Mouse (Mus musculus) liver, postnatal 0 days (tissue): ENCODE data around the gene Fam169b. TPM values are rescaled to one million over a fixed set of nuclear protein-coding genes. Genes with fewer than 3 reads are reported as not detected.

Source experiments
- ATAC-seq: fragments of 200-750 bp; cut with Nextera tagmentation; 2 replicates; pipeline ENCODE4 v1.8.0; 2017; ENCODE audit warnings: mild to moderate bottlenecking, moderate library complexity
- DNase-seq: peaks from one replicate; pipeline ENCODE4 v3.0.0-alpha.2; 2016
- H3K27ac ChIP-seq: fragments of 300-500 bp; sonication (generic); 2 replicates; pipeline ENCODE4 v1.5.1; 2014; ENCODE audit warnings: antibody characterized with exemption, moderate library complexity, mild to moderate bottlenecking, low read depth
- H3K27me3 ChIP-seq: fragments of 300-500 bp; sonication (generic); 2 replicates; pipeline ENCODE4 v1.6.1; 2014; ENCODE audit warnings: low read length, control low read depth, mixed read lengths; ENCODE audit not compliant: insufficient read depth
- H3K36me3 ChIP-seq: fragments of 300-500 bp; sonication (generic); replicated peaks from 2 replicates; pipeline ENCODE4 v1.6.1; 2014; ENCODE audit warnings: mild to moderate bottlenecking, control low read depth, low read length, moderate library complexity, mixed read lengths; ENCODE audit not compliant: insufficient read depth
- H3K4me1 ChIP-seq: fragments of 300-500 bp; sonication (generic); 2 replicates; pipeline ENCODE4 v1.6.1; 2014; ENCODE audit warnings: antibody characterized with exemption, mild to moderate bottlenecking, control low read depth; ENCODE audit not compliant: insufficient read depth
- H3K4me2 ChIP-seq: fragments of 300-500 bp; sonication (generic); 2 replicates; pipeline ENCODE4 v1.6.1; 2014; ENCODE audit warnings: low read depth, mild to moderate bottlenecking, low read length, moderate library complexity, mixed read lengths
- H3K4me3 ChIP-seq: fragments of 300-500 bp; sonication (generic); 2 replicates; pipeline ENCODE4 v1.5.1; 2014; ENCODE audit warnings: low read depth, low read length
- H3K9ac ChIP-seq: fragments of 300-500 bp; sonication (generic); replicated peaks from 2 replicates; pipeline ENCODE4 v1.6.1; 2014; ENCODE audit warnings: mild to moderate bottlenecking, moderate library complexity
- H3K9me3 ChIP-seq: fragments of 300-500 bp; sonication (generic); 2 replicates; pipeline ENCODE4 v1.6.1; 2016; ENCODE audit warnings: mild to moderate bottlenecking, control low read depth, low read length, mixed read lengths
- CTCF ChIP-seq: sonication (generic); IDR thresholded peaks from 2 replicates; pipeline ENCODE4 v1.5.1; 2016; ENCODE audit warnings: antibody characterized with exemption, low read depth
- EP300 ChIP-seq: IDR thresholded peaks from 2 replicates; pipeline ENCODE4 v1.6.1; 2016; ENCODE audit warnings: antibody characterized with exemption, low read depth, mild to moderate bottlenecking
- WGBS: fragments of 180-500 bp; shearing (Covaris S2); extraction: QIAGEN DNeasy Blood & Tissue Kit; methylation state at CpG from one replicate; pipeline ENCODE4 v1.1.7; 2014; ENCODE audit not compliant: insufficient replicate concordance; 5-methylcytosine and 5-hydroxymethylcytosine counted together
- polyA plus RNA-seq: library from polyadenylated mRNA; unstranded; fragments of >200 nt; fragmentation: Nextera tagmentation; extraction: Ambion mirVana; gene quantifications from 2 replicates; pipeline ENCODE4 v1.2.1, GENCODE M21; 2015

Fam169b gene
- 4.5 and 4.7 TPM in 2 replicates for polyA plus RNA-seq

GRCm38 (mm10) chr7:68273515-68273914, at the start of gene Fam169b:
TSS of gene Fam169b (plus strand) at chr7:68273839.
- TF ChIP-seq EP300 (no peak), CTCF (no peak)
- Histone ChIP-seq H3K27ac (peak within 1 kb of the TSS; percentile 80), H3K4me2 (no peak within 1 kb of the TSS), H3K27me3 (no peaks in the 10 kb centered on the region), H3K9me3 (no peaks in the 10 kb centered on the region), H3K4me3 (no peak within 1 kb of the TSS), H3K36me3 (no peaks in the 10 kb centered on the region), H3K9ac (no peak within 1 kb of the TSS), H3K4me1 (peaks cover 10% of the 10 kb centered on the region)
- DNase-seq (no peak), ATAC-seq (no peak)

- no peak overlapping the region for H3K4me3 ChIP-seq
- H3K4me2 ChIP-seq = no peak overlapping the region
- ATAC-seq = no peak
- no peak overlapping the region for H3K9ac ChIP-seq
- no peak for DNase-seq
- no peak overlapping the region for H3K27ac ChIP-seq
- no peaks in the 10 kb centered on the region for H3K9me3 ChIP-seq
- no peaks in the 10 kb centered on the region for H3K4me1 ChIP-seq
- no peak for TF ChIP-seq CTCF
- no peak for TF ChIP-seq EP300
- peaks cover 6% of the 10 kb centered on the region for H3K36me3 ChIP-seq
- 83% methylated on average over 5 of the region's 5 CpGs for WGBS
- H3K27me3 ChIP-seq = no peaks in the 10 kb centered on the region
Observed at GRCm38 (mm10) chr7:68224006-68224405, 49.6 kb upstream of the Fam169b start.

GRCm38 (mm10) chr7:68225427-68226054, 48.1 kb upstream of the Fam169b start:
- 72% methylated on average over 9 of the region's 9 CpGs for whole genome bisulfite sequencing
- no peak for ATAC-seq
- TF ChIP-seq EP300 (no peak), CTCF (no peak)

GRCm38 (mm10) chr7:68227021-68227420, 46.6 kb upstream of the Fam169b start:
- Histone ChIP-seq H3K4me1 (no peaks in the 10 kb centered on the region), H3K27me3 (no peaks in the 10 kb centered on the region), H3K27ac (no peak overlapping the region), H3K4me3 (no peak overlapping the region), H3K4me2 (no peak overlapping the region), H3K36me3 (peaks cover 5% of the 10 kb centered on the region), H3K9ac (no peak overlapping the region), H3K9me3 (no peaks in the 10 kb centered on the region)
- WGBS = 78% methylated on average over 11 of the region's 11 CpGs
- TF ChIP-seq EP300 = no peak
- no peak for TF ChIP-seq CTCF
- no peak for ATAC-seq
- DNase-seq = no peak

More at GRCm38 (mm10) chr7:68225427-68226054, 48.1 kb upstream of the Fam169b start:
- Histone ChIP-seq H3K4me2 (no peak overlapping the region), H3K27me3 (no peaks in the 10 kb centered on the region), H3K27ac (no peak overlapping the region), H3K36me3 (peaks cover 5% of the 10 kb centered on the region), H3K4me1 (no peaks in the 10 kb centered on the region), H3K4me3 (no peak overlapping the region), H3K9me3 (no peaks in the 10 kb centered on the region), H3K9ac (no peak overlapping the region)
- DNase-seq = no peak

GRCm38 (mm10) chr7:68227621-68228020, 46.0 kb upstream of the Fam169b start:
- TF ChIP-seq CTCF (no peak), EP300 (no peak)
- Histone ChIP-seq H3K4me2 (no peak overlapping the region), H3K9ac (no peak overlapping the region), H3K4me3 (no peak overlapping the region), H3K36me3 (peaks cover 5% of the 10 kb centered on the region), H3K27me3 (no peaks in the 10 kb centered on the region), H3K9me3 (no peaks in the 10 kb centered on the region), H3K4me1 (no peaks in the 10 kb centered on the region), H3K27ac (no peak overlapping the region)
- DNase-seq (no peak), ATAC-seq (no peak)
- WGBS = 50% methylated on average over 4 of the region's 4 CpGs

GRCm38 (mm10) chr7:68228491-68228890, 45.1 kb upstream of the Fam169b start:
- H3K9ac ChIP-seq = no peak overlapping the region
- H3K36me3 ChIP-seq = peaks cover 5% of the 10 kb centered on the region
- H3K4me1 ChIP-seq = no peaks in the 10 kb centered on the region
- no peak overlapping the region for H3K27ac ChIP-seq
- DNase-seq (no peak), ATAC-seq (no peak)
- no peak overlapping the region for H3K4me3 ChIP-seq
- no peaks in the 10 kb centered on the region for H3K27me3 ChIP-seq
- no peak for TF ChIP-seq CTCF
- no peak for TF ChIP-seq EP300
- 80% methylated on average over 6 of the region's 6 CpGs for WGBS
- no peaks in the 10 kb centered on the region for H3K9me3 ChIP-seq
- H3K4me2 ChIP-seq = no peak overlapping the region
